Mouse (Mus musculus) limb, embryonic 12.5 days (tissue): ENCODE data around the gene Amigo3. TPM values are rescaled to one million over a fixed set of nuclear protein-coding genes. Genes with fewer than 3 reads are reported as not detected.

Experiments used
- ATAC-seq: fragments of 200-750 bp; cut with Nextera tagmentation; 2 replicates; pipeline ENCODE4 v1.8.0; 2017; ENCODE audit warnings: low read depth, moderate TSS enrichment; ENCODE audit not compliant: insufficient number of reproducible peaks, insufficient read depth, low FRiP score, low TSS enrichment
- H3K27ac ChIP-seq: fragments of 300-500 bp; sonication (generic); 2 replicates; pipeline ENCODE4 v1.5.1; 2016; ENCODE audit warnings: mild to moderate bottlenecking, moderate library complexity
- H3K27me3 ChIP-seq: fragments of 300-500 bp; sonication (generic); 2 replicates; pipeline ENCODE4 v1.6.1; 2016; ENCODE audit warnings: mild to moderate bottlenecking, moderate library complexity
- H3K36me3 ChIP-seq: fragments of 300-500 bp; sonication (generic); 2 replicates; pipeline ENCODE4 v1.6.1; 2016; ENCODE audit warnings: mild to moderate bottlenecking, moderate library complexity
- H3K4me1 ChIP-seq: fragments of 300-500 bp; sonication (generic); replicated peaks from 2 replicates; pipeline ENCODE4 v1.6.1; 2016
- H3K4me2 ChIP-seq: fragments of 300-500 bp; sonication (generic); 2 replicates; pipeline ENCODE4 v1.6.1; 2016; ENCODE audit warnings: mild to moderate bottlenecking, moderate library complexity
- H3K4me3 ChIP-seq: fragments of 300-500 bp; sonication (generic); replicated peaks from 2 replicates; pipeline ENCODE4 v1.5.1; 2016; ENCODE audit warnings: mild to moderate bottlenecking
- H3K9ac ChIP-seq: fragments of 300-500 bp; sonication (generic); replicated peaks from 2 replicates; pipeline ENCODE4 v1.6.1; 2016; ENCODE audit warnings: mild to moderate bottlenecking, moderate library complexity
- H3K9me3 ChIP-seq: fragments of 300-500 bp; sonication (generic); 2 replicates; pipeline ENCODE4 v1.6.1; 2016; ENCODE audit warnings: mild to moderate bottlenecking, moderate library complexity
- WGBS: fragments of 180-500 bp; shearing (Covaris S2); methylation state at CpG from one replicate; pipeline ENCODE4 v1.1.7; 2016; 5-methylcytosine and 5-hydroxymethylcytosine counted together
- polyA plus RNA-seq: library from polyadenylated mRNA; unstranded; fragments of >200 nt; fragmentation: Nextera tagmentation; extraction: Ambion mirVana; gene quantifications from 2 replicates; pipeline ENCODE4 v1.2.1, GENCODE M21; 2016

Amigo3 gene
- polyA plus RNA-seq, 1 experiment from 2014 or later, result 3.1 TPM

DNA sequence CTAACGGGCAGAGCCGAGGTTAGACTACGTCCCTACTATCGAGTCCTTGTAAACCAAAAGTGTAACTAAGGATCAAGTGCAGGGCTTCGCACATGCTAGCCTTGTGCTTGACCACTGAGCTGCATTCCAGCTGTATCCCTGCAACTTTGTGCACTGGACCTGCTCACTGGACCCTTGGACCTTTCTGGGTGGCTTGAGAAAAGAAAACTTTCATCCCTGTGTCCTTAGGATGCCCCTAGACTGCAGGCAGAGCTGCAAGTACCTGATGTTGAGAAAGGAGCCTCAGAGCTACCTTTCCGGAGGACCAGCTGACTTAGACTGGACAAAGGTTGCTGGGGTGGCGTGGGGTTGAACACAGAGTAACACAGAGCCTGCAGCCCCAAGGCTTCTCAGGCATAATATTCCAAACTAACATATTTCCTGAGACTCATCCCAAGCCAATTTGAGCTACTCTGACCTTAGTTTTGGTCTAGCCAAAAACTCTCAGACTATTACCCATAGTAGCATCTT is 37.7 kb downstream of the Amigo3 start:
- WGBS, result 95% methylated on average over 7 of the region's 7 CpGs
- Histone ChIP-seq H3K4me3 (no peak overlapping the region), H3K36me3 (peaks cover 73% of the 10 kb centered on the region), H3K9ac (no peak overlapping the region), H3K4me2 (no peak overlapping the region), H3K27ac (no peak overlapping the region), H3K4me1 (peaks cover 16% of the 10 kb centered on the region), H3K9me3 (no peaks in the 10 kb centered on the region), H3K27me3 (no peaks in the 10 kb centered on the region)
- no peak for ATAC-seq

- H3K27ac ChIP-seq, result peak overlapping the region; percentile 84; the same call in 1 of the 2 replicates
- no peaks in the 10 kb centered on the region for H3K27me3 ChIP-seq
- H3K4me2 ChIP-seq, result peak overlapping the region; percentile 83
- peak overlapping the region; percentile 77 for H3K4me3 ChIP-seq
- peak overlapping the region; percentile 75 for H3K9ac ChIP-seq
- no peaks in the 10 kb centered on the region for H3K9me3 ChIP-seq
- peaks cover 16% of the 10 kb centered on the region for H3K4me1 ChIP-seq
- no peak for ATAC-seq
- WGBS, result 77% methylated on average over 10 of the region's 10 CpGs
- peaks cover 44% of the 10 kb centered on the region for H3K36me3 ChIP-seq
Measured at GRCm38 (mm10) chr9:108093586-108093985, 40.6 kb downstream of the Amigo3 start.

GRCm38 (mm10) chr9:108094184-108094941 is 41.4 kb downstream of the Amigo3 start, which contains the start of gene Apeh:
Gene Apeh, minus strand, starts transcription at chr9:108094606.
- Histone ChIP-seq H3K4me1 (peaks cover 16% of the 10 kb centered on the region), H3K36me3 (peaks cover 36% of the 10 kb centered on the region), H3K9me3 (no peaks in the 10 kb centered on the region), H3K4me3 (peak within 1 kb of the TSS; percentile 77), H3K4me2 (peak within 1 kb of the TSS; percentile 83), H3K9ac (peak within 1 kb of the TSS; percentile 75), H3K27ac (peak within 1 kb of the TSS; percentile 84), H3K27me3 (no peaks in the 10 kb centered on the region)
- ATAC-seq, result peak; percentile 87
- WGBS, result under 1% methylated on average over 52 of the region's 52 CpGs

- Histone ChIP-seq H3K9ac (peak overlapping the region; percentile 75), H3K36me3 (peaks cover 30% of the 10 kb centered on the region), H3K4me1 (peaks cover 16% of the 10 kb centered on the region), H3K27ac (peak overlapping the region; percentile 84; the same call in 1 of the 2 replicates), H3K27me3 (no peaks in the 10 kb centered on the region), H3K4me3 (peak overlapping the region; percentile 77), H3K4me2 (peak overlapping the region; percentile 83), H3K9me3 (no peaks in the 10 kb centered on the region)
- peak; percentile 18; the same call in 1 of the 2 replicates for ATAC-seq
- 1% methylated on average over 16 of the region's 16 CpGs for WGBS
Measured at GRCm38 (mm10) chr9:108094998-108095411, 42.0 kb downstream of the Amigo3 start.

GRCm38 (mm10) chr9:108095518-108095917 is 42.6 kb downstream of the Amigo3 start:
- H3K4me2 ChIP-seq, result peak overlapping the region; percentile 83
- ATAC-seq, result no peak
- 8% methylated on average over 3 of the region's 3 CpGs for WGBS
- H3K4me3 ChIP-seq, result peak overlapping the region; percentile 77
- H3K9ac ChIP-seq, result peak overlapping the region; percentile 75
- H3K27ac ChIP-seq, result peak overlapping the region; percentile 84; the same call in 1 of the 2 replicates
- no peaks in the 10 kb centered on the region for H3K9me3 ChIP-seq
- no peaks in the 10 kb centered on the region for H3K27me3 ChIP-seq
- peaks cover 16% of the 10 kb centered on the region for H3K4me1 ChIP-seq
- peaks cover 24% of the 10 kb centered on the region for H3K36me3 ChIP-seq

DNA sequence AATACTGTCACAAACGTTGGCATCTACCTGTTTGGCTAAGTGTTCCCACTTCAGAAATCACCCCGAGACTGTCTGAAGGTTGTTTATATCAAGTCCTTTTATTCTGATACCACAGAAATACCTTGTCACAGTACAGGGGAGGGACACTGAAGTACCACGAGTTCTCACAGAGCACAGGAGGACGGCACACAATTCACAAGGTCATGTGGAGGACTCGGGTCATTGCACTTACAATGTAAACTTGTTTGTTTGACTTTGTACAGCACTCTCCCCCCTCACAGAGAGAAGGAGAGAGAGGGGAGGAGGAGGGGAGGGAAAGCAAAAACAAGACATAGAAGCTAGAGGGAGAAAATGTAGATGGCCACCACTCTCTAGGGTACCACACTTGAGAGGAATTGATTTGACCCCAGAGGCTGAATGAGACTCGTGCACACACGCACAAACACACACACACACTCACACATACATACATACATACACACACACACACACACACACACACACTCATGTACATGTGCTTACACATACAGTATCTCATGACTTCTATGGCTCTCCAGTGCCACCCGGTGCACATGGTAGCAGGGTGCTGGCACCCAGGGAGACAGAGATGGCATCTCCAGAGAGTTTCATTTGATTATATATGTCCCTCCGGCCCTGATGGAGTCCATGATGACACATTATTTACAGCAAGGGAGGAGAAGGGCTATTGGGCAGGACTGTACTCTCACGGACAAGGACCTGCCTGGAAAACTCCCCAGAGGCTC is 43.2 kb downstream of the Amigo3 start:
- Histone ChIP-seq H3K27ac (no peak overlapping the region), H3K27me3 (no peaks in the 10 kb centered on the region), H3K36me3 (peaks cover 18% of the 10 kb centered on the region), H3K9ac (no peak overlapping the region), H3K4me3 (0 out of 2 replicates have a peak overlapping the region, but pooled peaks have one; percentile 77), H3K4me2 (peak overlapping the region; percentile 83; the same call in 1 of the 2 replicates), H3K9me3 (no peaks in the 10 kb centered on the region), H3K4me1 (peaks cover 16% of the 10 kb centered on the region)
- WGBS, result 61% methylated on average over 10 of the region's 10 CpGs
- no peak for ATAC-seq

GRCm38 (mm10) chr9:108099619-108100018 is 46.7 kb downstream of the Amigo3 start:
- 84% methylated on average over 8 of the region's 8 CpGs for WGBS
- no peak for ATAC-seq

GRCm38 (mm10) chr9:108104766-108105548 is 52.0 kb downstream of the Amigo3 start:
- ATAC-seq, result peak; percentile 58; the same call in 1 of the 2 replicates
- Histone ChIP-seq H3K9ac (peak overlapping the region; percentile 54), H3K4me2 (peak overlapping the region; percentile 42), H3K36me3 (no peaks in the 10 kb centered on the region), H3K4me3 (peak overlapping the region; percentile 17), H3K4me1 (peaks cover 22% of the 10 kb centered on the region), H3K27ac (peak overlapping the region; percentile 85), H3K27me3 (peaks cover 9% of the 10 kb centered on the region), H3K9me3 (no peaks in the 10 kb centered on the region)
- WGBS, result 30% methylated on average over 30 of the region's 31 CpGs

More at GRCm38 (mm10) chr9:108099619-108100018, 46.7 kb downstream of the Amigo3 start:
- no peak overlapping the region for H3K27ac ChIP-seq
- no peaks in the 10 kb centered on the region for H3K27me3 ChIP-seq
- H3K4me3 ChIP-seq, result no peak overlapping the region
- no peak overlapping the region for H3K9ac ChIP-seq
- no peak overlapping the region for H3K4me2 ChIP-seq
- no peaks in the 10 kb centered on the region for H3K9me3 ChIP-seq
- H3K4me1 ChIP-seq, result peaks cover 14% of the 10 kb centered on the region
- H3K36me3 ChIP-seq, result no peaks in the 10 kb centered on the region
